Mouse (Mus musculus): ENCODE measurements around the gene Tspan2. TPM values are rescaled to one million over a fixed set of nuclear protein-coding genes. Genes with fewer than 3 reads are reported as not detected.

Tspan2 gene
- polyA plus RNA-seq, 1 experiment from 2014 or later, result 34.8 TPM

DNA sequence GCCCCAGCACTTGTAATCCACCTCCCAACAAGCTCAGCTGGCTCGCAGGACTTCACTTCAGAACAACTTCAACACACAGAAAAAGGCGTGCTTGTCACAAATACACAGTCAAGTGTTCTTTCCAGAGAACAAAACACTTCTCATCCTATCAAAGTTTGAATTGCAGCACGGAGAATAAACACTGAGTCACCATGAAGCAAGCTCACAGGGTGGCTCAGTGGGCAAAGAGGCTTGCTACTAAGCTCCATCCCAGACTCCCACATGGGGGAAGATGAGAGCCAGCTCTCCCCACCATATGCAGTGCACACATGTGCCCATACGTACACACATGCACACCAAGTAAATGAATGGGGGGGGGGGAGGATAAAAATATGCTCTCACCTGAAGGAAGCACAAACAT, 8.9 kb downstream of the Tspan2 start:
- H3K4me2 ChIP-seq (ENCODE audit: low read length), result no peak overlapping the region
- peaks cover 17 to 47% of the 10 kb centered on the region in 2 experiments for H3K4me1 ChIP-seq (ENCODE audit: control insufficient read depth in 2 of 2, insufficient read depth in 2 of 2, low read length in 2 of 2)
- H3K27ac ChIP-seq (replicated peaks in 1 of 2; ENCODE audit: control insufficient read depth in 1 of 2, insufficient read depth in 1 of 2, low read depth in 2 of 2, low read length in 2 of 2), result peak overlapping the region in 1 of 2 experiments; percentile 41; a peak in 1 of 4 replicates
- no peaks in the 10 kb centered on the region for H3K27me3 ChIP-seq (ENCODE audit: control insufficient read depth, insufficient read depth, low read length)
- no peak for ATAC-seq (ENCODE audit: insufficient number of reproducible peaks, insufficient read depth, low FRiP score, low read depth)
- no peak overlapping the region for H3K4me3 ChIP-seq (ENCODE audit: control insufficient read depth in 1 of 2, insufficient read depth in 1 of 2, low read depth in 1 of 2, low read length in 2 of 2)
- 0 out of 2 replicates have a peak, but pooled peaks cover 6% of the 10 kb centered on the region for H3K36me3 ChIP-seq (ENCODE audit: control insufficient read depth, insufficient read depth, low read length)
- no peaks in the 10 kb centered on the region for H3K9me3 ChIP-seq (ENCODE audit: control insufficient read depth, low read length)
- WGBS, result 41% methylated on average over 4 of the region's 4 CpGs
- no peak overlapping the region; the same call in 1 of the 2 replicates for H3K9ac ChIP-seq (ENCODE audit: low read length)

DNA sequence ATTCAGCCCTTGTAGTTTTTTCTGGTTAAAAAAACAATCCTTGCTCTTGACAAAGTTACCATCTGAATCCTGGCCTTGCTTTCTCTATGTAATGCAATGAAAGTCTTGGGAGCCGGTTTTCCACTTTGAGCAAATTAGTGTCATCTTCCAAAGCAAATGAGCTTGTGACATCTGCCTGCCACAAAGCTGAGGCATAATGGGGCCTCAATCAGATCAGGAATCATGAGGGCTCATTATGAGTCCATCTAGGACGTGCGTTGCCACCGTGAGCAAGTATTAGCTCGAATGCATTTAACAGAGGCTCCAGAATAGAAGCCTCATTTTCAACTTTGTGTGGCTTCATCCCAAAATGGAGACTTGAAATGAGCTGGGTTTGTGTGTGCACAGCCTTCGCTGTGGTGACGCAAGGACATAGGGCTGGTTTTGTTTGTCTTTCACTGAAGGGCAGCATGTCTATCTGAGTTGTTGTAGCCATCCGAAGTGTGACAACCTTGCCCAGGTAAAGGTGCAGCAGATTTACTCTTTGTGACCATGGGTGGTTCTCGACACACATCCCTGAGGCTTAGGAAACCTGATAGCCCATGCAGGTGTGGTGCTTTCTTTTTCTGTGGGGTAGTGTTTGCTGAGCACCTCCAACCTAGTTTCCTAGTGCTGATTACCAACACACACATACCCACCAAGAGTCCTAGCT, 9.6 kb downstream of the Tspan2 start:
- peaks cover 15 to 39% of the 10 kb centered on the region in 2 experiments for H3K4me1 ChIP-seq (ENCODE audit: control insufficient read depth in 2 of 2, insufficient read depth in 2 of 2, low read length in 2 of 2)
- no peak overlapping the region for H3K27ac ChIP-seq (replicated peaks in 1 of 2; ENCODE audit: control insufficient read depth in 1 of 2, insufficient read depth in 1 of 2, low read depth in 2 of 2, low read length in 2 of 2)
- H3K9me3 ChIP-seq (ENCODE audit: control insufficient read depth, low read length), result no peaks in the 10 kb centered on the region
- ATAC-seq (ENCODE audit: insufficient number of reproducible peaks, insufficient read depth, low FRiP score, low read depth), result no peak
- no peak overlapping the region for H3K4me3 ChIP-seq (ENCODE audit: control insufficient read depth in 1 of 2, insufficient read depth in 1 of 2, low read depth in 1 of 2, low read length in 2 of 2)
- H3K36me3 ChIP-seq (ENCODE audit: control insufficient read depth, insufficient read depth, low read length), result 0 out of 2 replicates have a peak, but pooled peaks cover 6% of the 10 kb centered on the region
- no peak overlapping the region for H3K4me2 ChIP-seq (ENCODE audit: low read length)
- H3K9ac ChIP-seq (ENCODE audit: low read length), result no peak overlapping the region
- 90% methylated on average over 9 of the region's 9 CpGs for WGBS
- H3K27me3 ChIP-seq (ENCODE audit: control insufficient read depth, insufficient read depth, low read length), result no peaks in the 10 kb centered on the region

DNA sequence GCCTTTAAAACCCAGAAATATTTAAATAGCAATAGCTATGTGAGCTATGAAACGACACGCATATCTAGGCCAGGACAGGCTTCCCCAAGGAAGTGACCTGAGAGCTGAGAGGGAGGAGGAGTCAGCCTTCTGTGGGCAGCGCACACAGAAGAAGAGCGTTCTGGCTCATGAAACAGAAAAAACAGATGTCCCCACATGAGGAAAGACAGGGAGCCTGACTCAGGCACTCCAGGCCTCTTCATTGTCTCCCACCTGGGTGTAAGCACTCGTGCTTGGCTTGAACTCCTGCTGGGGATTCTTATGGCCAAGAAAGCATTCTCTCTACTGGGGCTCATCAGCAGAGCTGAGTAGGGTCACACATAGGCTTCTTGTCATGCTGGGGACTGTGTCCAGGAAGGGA, 10.3 kb downstream of the Tspan2 start:
- H3K27ac ChIP-seq (replicated peaks in 1 of 2; ENCODE audit: control insufficient read depth in 1 of 2, insufficient read depth in 1 of 2, low read depth in 2 of 2, low read length in 2 of 2), result 0 out of 4 replicates have a peak overlapping the region, but pooled peaks of 1 of the 2 experiments have one; percentile 31
- H3K9ac ChIP-seq (ENCODE audit: low read length), result no peak overlapping the region
- no peak overlapping the region for H3K4me3 ChIP-seq (ENCODE audit: control insufficient read depth in 1 of 2, insufficient read depth in 1 of 2, low read depth in 1 of 2, low read length in 2 of 2)
- no peaks in the 10 kb centered on the region for H3K27me3 ChIP-seq (ENCODE audit: control insufficient read depth, insufficient read depth, low read length)
- H3K9me3 ChIP-seq (ENCODE audit: control insufficient read depth, low read length), result no peaks in the 10 kb centered on the region
- ATAC-seq (ENCODE audit: insufficient number of reproducible peaks, insufficient read depth, low FRiP score, low read depth), result no peak
- H3K36me3 ChIP-seq (ENCODE audit: control insufficient read depth, insufficient read depth, low read length), result 0 out of 2 replicates have a peak, but pooled peaks cover 7% of the 10 kb centered on the region
- peaks cover 13 to 36% of the 10 kb centered on the region in 2 experiments for H3K4me1 ChIP-seq (ENCODE audit: control insufficient read depth in 2 of 2, insufficient read depth in 2 of 2, low read length in 2 of 2)
- WGBS, result 13% methylated on average over 5 of the region's 5 CpGs
- H3K4me2 ChIP-seq (ENCODE audit: low read length), result no peak overlapping the region

DNA sequence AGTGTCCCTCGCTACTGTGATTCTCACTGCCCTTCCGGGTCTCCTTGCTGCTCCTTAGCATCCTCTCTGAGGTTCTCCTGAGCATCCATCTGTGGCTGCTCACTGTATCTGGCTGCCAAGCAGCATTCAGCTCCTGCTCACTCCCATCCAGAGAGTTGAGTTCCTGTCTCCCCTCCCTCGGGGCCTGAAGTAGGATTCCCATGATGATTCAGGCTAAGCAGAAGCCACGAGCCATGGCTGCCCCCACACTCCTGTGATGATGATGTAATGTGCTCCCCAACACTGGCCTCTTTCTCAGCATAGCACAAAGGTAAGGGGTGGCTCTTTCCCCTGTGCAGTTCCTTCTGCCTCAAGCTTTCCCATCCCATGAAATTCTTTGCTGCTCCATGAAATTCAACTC, 11.8 kb downstream of the Tspan2 start:
- no peak overlapping the region for H3K27ac ChIP-seq (replicated peaks in 1 of 2; ENCODE audit: control insufficient read depth in 1 of 2, insufficient read depth in 1 of 2, low read depth in 2 of 2, low read length in 2 of 2)
- no peak overlapping the region for H3K9ac ChIP-seq (ENCODE audit: low read length)
- H3K4me1 ChIP-seq (ENCODE audit: control insufficient read depth in 2 of 2, insufficient read depth in 2 of 2, low read length in 2 of 2), result peaks cover 13 to 36% of the 10 kb centered on the region in 2 experiments
- H3K36me3 ChIP-seq (ENCODE audit: control insufficient read depth, insufficient read depth, low read length), result peaks cover 21% of the 10 kb centered on the region
- H3K4me2 ChIP-seq (ENCODE audit: low read length), result no peak overlapping the region
- 75% methylated on average over 4 of the region's 4 CpGs for whole genome bisulfite sequencing
- H3K4me3 ChIP-seq (ENCODE audit: control insufficient read depth in 1 of 2, insufficient read depth in 1 of 2, low read depth in 1 of 2, low read length in 2 of 2), result no peak overlapping the region
- no peaks in the 10 kb centered on the region for H3K27me3 ChIP-seq (ENCODE audit: control insufficient read depth, insufficient read depth, low read length)
- no peaks in the 10 kb centered on the region for H3K9me3 ChIP-seq (ENCODE audit: control insufficient read depth, low read length)
- no peak for ATAC-seq (ENCODE audit: insufficient number of reproducible peaks, insufficient read depth, low FRiP score, low read depth)

DNA sequence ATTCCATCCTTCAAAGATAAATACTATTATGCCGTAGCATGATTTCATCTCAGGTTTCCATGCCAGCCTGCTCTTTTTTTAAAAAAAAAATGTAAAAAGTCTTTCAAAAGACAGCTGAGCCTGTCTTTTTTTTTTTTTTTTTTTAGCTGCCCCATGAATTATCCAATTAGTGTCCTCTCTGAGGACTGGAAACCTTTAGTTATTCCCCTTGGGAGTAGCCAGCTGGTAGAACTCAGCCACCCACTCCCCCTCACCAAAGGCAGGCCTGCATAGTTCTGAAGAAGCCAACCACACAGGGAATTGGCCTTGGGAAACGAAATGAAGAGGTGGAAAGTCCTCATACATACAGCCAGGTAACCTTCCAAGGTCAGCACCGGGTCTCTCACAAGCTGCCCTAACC, 13.7 kb downstream of the Tspan2 start:
- Histone ChIP-seq H3K9me3 (ENCODE audit: control insufficient read depth, low read length) (no peaks in the 10 kb centered on the region), H3K27ac (replicated peaks in 1 of 2; ENCODE audit: control insufficient read depth in 1 of 2, insufficient read depth in 1 of 2, low read depth in 2 of 2, low read length in 2 of 2) (no peak overlapping the region), H3K4me3 (ENCODE audit: control insufficient read depth in 1 of 2, insufficient read depth in 1 of 2, low read depth in 1 of 2, low read length in 2 of 2) (no peak overlapping the region), H3K4me1 (ENCODE audit: control insufficient read depth in 2 of 2, insufficient read depth in 2 of 2, low read length in 2 of 2) (peaks cover 17 to 26% of the 10 kb centered on the region in 2 experiments), H3K9ac (ENCODE audit: low read length) (no peak overlapping the region), H3K27me3 (ENCODE audit: control insufficient read depth, insufficient read depth, low read length) (no peaks in the 10 kb centered on the region), H3K36me3 (ENCODE audit: control insufficient read depth, insufficient read depth, low read length) (peaks cover 35% of the 10 kb centered on the region), H3K4me2 (ENCODE audit: low read length) (no peak overlapping the region)
- WGBS, result 62% methylated on average over 3 of the region's 3 CpGs
- no peak for ATAC-seq (ENCODE audit: insufficient number of reproducible peaks, insufficient read depth, low FRiP score, low read depth)

DNA sequence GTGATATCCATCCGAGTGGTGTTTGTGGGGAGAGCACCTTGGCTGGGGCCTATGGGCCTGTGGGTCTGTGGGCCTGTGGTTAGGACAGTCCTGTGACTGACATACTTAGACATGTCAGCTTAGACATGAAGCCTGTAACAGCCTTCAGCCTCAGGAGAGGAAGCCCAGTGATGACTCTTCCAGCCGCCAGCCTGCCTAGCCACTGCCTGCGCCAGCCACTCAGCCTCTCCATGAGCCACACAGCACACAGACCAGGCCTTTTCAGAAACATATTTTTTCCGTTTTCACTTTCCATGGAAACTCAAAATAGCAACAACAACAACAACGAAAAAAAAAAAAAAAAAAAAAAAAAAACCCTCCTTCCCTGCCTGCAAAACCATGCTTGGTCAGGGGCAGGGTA, 14.4 kb downstream of the Tspan2 start:
- no peak overlapping the region for H3K4me2 ChIP-seq (ENCODE audit: low read length)
- ATAC-seq (ENCODE audit: insufficient number of reproducible peaks, insufficient read depth, low FRiP score, low read depth), result no peak
- no peaks in the 10 kb centered on the region for H3K27me3 ChIP-seq (ENCODE audit: control insufficient read depth, insufficient read depth, low read length)

DNA sequence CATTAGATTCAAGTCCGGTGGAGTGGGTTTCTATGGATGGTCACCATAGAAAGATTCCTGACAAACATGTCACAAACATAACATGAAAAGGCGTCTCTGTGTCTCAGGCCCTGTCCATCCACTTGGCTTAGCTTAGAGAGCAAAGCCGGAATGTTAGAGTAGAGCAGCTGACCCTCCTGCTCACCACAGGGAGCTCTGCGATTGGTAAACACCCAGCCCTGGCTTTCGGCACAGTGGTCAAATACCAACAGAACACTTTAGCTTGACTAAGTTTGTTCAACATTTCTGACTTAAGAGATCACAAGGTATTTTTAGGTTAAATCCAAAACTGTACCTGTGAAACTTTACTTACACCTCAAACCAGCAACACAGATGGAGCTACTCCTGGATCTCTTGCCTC, 16.8 kb downstream of the Tspan2 start:
- Histone ChIP-seq H3K4me1 (ENCODE audit: control insufficient read depth in 2 of 2, insufficient read depth in 2 of 2, low read length in 2 of 2) (peaks cover 11 to 13% of the 10 kb centered on the region in 2 experiments), H3K4me3 (ENCODE audit: control insufficient read depth in 1 of 2, insufficient read depth in 1 of 2, low read depth in 1 of 2, low read length in 2 of 2) (no peak overlapping the region), H3K36me3 (ENCODE audit: control insufficient read depth, insufficient read depth, low read length) (peaks cover 45% of the 10 kb centered on the region), H3K27me3 (ENCODE audit: control insufficient read depth, insufficient read depth, low read length) (no peaks in the 10 kb centered on the region), H3K4me2 (ENCODE audit: low read length) (no peak overlapping the region), H3K9ac (ENCODE audit: low read length) (no peak overlapping the region), H3K9me3 (ENCODE audit: control insufficient read depth, low read length) (no peaks in the 10 kb centered on the region), H3K27ac (replicated peaks in 1 of 2; ENCODE audit: control insufficient read depth in 1 of 2, insufficient read depth in 1 of 2, low read depth in 2 of 2, low read length in 2 of 2) (no peak overlapping the region)
- 75% methylated on average over 5 of the region's 5 CpGs for WGBS
- no peak for ATAC-seq (ENCODE audit: insufficient number of reproducible peaks, insufficient read depth, low FRiP score, low read depth)

More for the DNA sequence above, 14.4 kb downstream of the Tspan2 start:
- H3K9ac ChIP-seq (ENCODE audit: low read length), result no peak overlapping the region
- H3K27ac ChIP-seq (replicated peaks in 1 of 2; ENCODE audit: control insufficient read depth in 1 of 2, insufficient read depth in 1 of 2, low read depth in 2 of 2, low read length in 2 of 2), result no peak overlapping the region
- no peak overlapping the region for H3K4me3 ChIP-seq (ENCODE audit: control insufficient read depth in 1 of 2, insufficient read depth in 1 of 2, low read depth in 1 of 2, low read length in 2 of 2)
- H3K9me3 ChIP-seq (ENCODE audit: control insufficient read depth, low read length), result no peaks in the 10 kb centered on the region
- peaks cover 41% of the 10 kb centered on the region for H3K36me3 ChIP-seq (ENCODE audit: control insufficient read depth, insufficient read depth, low read length)
- 74% methylated on average over 5 of the region's 5 CpGs for WGBS
- H3K4me1 ChIP-seq (ENCODE audit: control insufficient read depth in 2 of 2, insufficient read depth in 2 of 2, low read length in 2 of 2), result peaks cover 14 to 20% of the 10 kb centered on the region in 2 experiments; a peak in 3 of 4 replicates

Measured in heart, embryonic 14.5 days (tissue).